Mouse (Mus musculus): ENCODE data around the gene Trmt5.
A peak's percentile ranks its signal among the peaks of the same experiment; 100 is the strongest.

The Trmt5 gene

DNA sequence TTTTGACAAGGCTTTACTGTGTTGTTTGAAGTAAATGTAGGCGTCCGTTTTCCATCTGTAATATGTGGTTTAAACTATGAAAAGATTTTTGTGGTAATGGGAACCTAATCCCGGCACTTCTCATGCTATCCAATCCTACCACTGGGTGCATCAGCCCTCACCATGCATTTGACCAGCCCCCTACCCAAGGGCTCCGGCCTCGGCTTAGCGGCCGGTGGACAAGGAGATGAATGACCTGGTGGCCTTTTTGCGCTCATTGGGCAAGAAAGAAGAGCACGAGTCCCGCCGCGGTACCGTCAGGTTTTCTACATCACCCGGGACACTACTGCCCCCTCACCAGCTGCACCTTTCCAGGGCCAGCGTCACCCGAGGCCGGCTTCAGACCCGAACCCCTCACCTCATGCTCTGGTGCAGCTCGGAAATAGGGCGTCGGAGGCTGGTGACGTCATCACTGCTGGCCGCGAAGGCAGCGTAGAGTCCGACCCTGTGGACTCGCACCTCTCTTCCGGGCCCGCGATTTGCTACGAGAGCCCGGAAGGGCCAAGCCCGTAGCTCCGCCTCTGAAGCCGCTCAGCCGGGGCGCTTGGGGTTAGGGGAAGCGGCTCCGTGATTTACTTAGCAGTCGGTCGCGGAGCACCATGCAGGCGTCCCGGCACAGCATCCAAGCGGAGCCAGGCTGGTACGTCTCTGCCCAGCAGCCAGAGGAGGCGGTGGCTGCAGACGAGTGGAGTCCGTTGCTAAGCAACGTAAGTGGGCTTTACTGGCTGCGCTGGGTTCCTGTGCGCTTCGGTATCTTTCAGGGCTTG, at the start of gene Trmt5, which contains the start of gene Slc38a6:
Gene Trmt5, minus strand, starts transcription at position 424 of the 806 bp plus-strand sequence.
Gene Slc38a6, plus strand, starts transcription at position 493 of the 806 bp plus-strand sequence.
- peak; percentile 87 for DNase-seq (ENCODE audit: low read depth, low spot score)

DNA sequence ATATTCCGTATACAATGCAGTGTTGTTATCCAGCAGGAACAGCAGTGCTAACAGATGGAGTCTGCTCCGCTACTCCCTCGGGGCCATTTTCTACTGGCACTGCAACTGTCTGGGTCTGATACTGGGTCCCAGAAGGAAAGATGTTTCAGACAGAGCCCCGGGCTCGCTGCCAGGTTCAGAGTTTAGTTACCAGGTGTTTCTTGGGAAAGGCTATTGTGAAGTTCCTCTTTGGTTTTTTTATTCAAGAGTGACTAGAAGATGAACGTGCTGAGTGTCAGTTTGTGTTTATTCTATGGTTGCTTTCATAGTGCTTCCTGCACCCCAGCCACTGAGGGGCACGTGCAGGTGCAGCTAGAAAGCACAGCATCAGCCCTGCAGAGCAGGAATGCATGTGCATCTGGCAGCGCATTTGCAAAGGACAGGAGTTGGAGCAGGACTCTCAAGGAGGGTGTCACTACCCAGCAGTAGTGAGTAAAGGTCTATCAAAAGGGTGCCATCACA, 47.6 kb upstream of the Trmt5 start:
- DNase-seq (ENCODE audit: low read depth, low spot score): no peak

- DNase-seq (ENCODE audit: low read depth, low spot score): no peak
Observed at GRCm38 (mm10) chr12:73332701-73333100, 46.2 kb upstream of the Trmt5 start.

GRCm38 (mm10) chr12:73330236-73330635, 43.7 kb upstream of the Trmt5 start:
- no peak for DNase-seq (ENCODE audit: low read depth, low spot score)

DNA sequence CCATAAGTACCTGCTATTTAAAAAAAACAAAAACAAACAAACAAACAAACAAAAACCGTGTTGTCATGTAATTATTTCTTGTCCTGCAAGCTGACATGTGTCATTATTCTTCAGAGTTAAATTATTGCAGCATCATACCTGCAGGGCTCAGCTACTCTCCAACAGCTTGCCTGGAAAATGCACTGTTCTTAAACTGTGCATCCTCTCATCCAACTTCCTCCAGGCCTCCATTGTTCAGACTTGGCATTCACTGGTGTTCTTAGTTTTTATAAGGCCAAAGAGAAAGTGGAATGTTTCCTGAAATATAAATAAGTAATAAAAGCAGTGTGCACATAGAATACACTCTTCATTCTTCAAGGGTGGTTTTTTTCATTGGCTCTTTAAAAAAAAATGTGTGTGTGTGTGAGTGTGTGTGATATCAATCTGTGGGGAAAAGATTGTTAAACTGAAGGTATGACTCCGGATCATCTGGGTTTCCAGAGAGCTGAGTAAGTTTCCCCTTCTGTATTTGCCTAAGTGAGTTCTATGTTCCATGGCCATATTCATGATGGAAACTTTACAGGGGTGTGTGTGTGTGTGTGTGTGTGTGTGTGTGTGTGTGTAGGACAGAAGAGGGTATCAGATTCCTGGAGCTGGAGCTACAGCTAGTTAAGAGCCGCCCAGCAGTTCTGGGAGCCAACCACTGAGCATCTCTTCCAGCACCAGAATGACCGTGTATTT, 42.1 kb upstream of the Trmt5 start:
- no peak for DNase-seq (ENCODE audit: low read depth, low spot score)

GRCm38 (mm10) chr12:73327381-73327780, 40.9 kb upstream of the Trmt5 start:
- no peak for DNase-seq (ENCODE audit: low read depth, low spot score)

DNA sequence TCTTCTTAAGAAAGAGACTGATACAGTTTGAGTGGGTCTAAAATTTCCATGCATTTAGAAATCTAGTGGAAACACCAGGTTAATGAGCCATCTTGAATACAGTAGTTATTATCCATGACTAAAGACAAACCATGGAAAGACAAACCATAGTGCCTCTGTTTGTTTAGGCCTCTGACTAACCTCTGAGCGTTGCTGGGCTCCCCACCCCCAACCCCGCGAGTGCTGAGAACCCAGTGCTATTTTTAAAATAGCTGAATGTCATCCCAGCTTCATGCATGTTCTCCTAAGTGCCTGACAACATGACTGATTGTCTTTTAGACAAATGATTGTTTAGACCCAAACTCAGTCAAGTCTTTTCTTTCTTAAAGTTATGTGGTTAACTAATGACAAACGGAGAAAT, 39.1 kb upstream of the Trmt5 start:
- no peak for DNase-seq (ENCODE audit: low read depth, low spot score)

GRCm38 (mm10) chr12:73325181-73325580, 38.7 kb upstream of the Trmt5 start:
- DNase-seq (ENCODE audit: low read depth, low spot score): no peak

DNA sequence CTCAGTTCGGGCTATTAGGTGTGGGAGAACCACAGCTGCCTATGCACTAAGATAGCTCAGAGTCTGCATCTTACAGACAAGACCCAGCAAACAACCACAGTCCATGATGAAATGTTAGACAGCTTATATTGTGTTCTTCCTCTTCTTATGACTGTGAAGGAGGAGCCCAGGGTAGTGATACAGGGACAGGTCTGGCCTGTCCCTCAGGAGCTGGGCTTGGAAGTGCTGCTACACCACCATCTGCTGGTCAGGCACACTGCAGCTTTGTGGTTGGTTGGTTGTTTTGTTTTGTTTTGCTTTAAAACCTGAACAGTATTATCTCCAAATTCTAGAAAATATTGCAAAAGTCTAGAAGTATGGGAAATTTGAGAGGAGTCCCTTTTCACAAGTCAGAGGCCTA, 38.2 kb upstream of the Trmt5 start:
- no peak for DNase-seq (ENCODE audit: low read depth, low spot score)

GRCm38 (mm10) chr12:73324180-73324586, 37.7 kb upstream of the Trmt5 start:
- no peak for DNase-seq (ENCODE audit: low read depth, low spot score)

DNA sequence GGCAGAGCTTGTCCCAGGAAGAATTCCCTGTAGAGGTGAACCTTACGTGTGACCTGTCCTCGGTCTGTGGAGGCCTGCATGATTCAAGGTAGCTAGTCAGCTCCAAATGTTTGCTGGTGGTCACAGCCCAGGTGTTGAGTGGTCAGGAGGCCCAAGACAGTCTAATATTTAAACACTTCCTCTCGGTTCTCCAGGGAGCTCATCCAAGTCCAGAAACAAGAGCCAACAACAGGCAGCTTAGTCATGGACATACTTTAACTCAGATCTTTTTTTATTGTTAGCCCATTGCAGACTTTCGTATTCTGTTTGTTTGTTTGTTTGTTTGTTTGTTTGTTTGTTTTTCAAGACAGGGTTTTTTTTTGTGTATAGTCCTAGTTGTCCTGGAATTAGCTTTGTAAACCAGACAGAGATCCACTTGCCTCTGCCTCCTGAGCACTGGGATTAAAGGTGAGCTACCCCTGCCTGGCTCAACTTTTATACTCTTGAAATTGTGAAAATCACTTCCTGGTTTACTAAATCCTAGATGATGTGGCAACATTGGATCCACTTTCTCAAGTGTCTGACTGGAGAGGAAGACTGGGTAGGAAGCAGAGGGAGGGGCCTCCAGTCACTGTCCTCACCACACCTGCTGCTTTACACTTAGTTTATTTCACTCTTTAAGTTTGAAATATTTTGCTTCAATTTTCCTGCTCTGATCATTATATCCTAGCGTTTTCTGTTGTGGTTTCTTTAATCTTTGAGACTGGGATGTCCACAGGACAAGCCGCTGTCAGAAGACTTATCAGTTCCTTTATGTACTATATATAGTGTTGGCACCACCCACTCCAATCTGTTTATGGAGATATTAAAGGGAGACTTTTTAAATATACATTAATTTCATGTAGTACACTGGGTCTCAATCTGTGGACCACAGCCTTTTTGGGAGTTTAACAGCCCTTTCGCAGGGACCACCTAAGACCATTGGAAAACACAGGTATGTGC, 31.5 kb upstream of the Trmt5 start:
- no peak for DNase-seq (ENCODE audit: low read depth, low spot score)

- DNase-seq (ENCODE audit: low read depth, low spot score): no peak
Observed at GRCm38 (mm10) chr12:73308711-73309110, 22.2 kb upstream of the Trmt5 start.

- DNase-seq (ENCODE audit: low read depth, low spot score): no peak
Observed at GRCm38 (mm10) chr12:73307750-73308149, 21.2 kb upstream of the Trmt5 start.

DNA sequence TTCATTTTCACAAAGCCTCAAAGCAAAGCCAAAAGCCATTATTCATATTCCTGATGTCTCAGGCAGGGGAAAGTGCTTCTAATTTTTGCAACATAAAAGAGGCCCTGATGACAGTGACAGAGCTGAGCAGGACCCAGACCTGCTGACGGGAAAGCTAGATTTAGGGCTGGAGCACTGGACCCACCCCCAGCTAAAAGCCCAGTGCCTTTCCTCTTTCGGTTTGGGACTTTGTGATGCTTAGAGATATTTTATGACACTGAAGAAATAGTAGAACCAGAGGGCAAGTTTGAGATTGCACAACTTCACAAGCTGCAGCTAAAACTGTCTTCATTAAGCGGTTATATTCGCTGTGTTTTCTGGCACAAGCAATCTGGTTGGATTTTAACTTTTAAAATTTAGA, 18.1 kb upstream of the Trmt5 start:
- no peak for DNase-seq (ENCODE audit: low read depth, low spot score)

- DNase-seq (ENCODE audit: low read depth, low spot score): no peak
Observed at GRCm38 (mm10) chr12:73300531-73300930, 14.0 kb upstream of the Trmt5 start.

DNA sequence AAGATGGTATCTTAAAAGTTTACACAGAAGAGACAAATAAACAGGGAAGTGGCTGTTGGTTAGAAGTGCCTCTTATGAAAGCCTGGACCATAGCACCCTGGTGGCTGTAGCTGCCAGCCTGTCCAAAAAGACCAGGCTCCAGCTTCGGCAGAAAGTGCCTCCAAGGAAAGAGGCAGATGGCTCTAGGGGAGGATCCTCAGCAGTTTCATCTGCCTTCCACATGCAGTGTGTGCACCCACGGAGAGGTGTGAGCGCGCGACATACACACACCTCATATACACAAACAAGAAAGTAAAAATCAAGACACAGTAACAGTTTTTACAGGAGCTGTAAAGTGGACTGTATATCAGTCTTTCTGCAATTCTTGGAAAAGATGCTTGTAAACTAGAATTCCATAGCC, 12.1 kb upstream of the Trmt5 start:
- DNase-seq (ENCODE audit: low read depth, low spot score): no peak

DNA sequence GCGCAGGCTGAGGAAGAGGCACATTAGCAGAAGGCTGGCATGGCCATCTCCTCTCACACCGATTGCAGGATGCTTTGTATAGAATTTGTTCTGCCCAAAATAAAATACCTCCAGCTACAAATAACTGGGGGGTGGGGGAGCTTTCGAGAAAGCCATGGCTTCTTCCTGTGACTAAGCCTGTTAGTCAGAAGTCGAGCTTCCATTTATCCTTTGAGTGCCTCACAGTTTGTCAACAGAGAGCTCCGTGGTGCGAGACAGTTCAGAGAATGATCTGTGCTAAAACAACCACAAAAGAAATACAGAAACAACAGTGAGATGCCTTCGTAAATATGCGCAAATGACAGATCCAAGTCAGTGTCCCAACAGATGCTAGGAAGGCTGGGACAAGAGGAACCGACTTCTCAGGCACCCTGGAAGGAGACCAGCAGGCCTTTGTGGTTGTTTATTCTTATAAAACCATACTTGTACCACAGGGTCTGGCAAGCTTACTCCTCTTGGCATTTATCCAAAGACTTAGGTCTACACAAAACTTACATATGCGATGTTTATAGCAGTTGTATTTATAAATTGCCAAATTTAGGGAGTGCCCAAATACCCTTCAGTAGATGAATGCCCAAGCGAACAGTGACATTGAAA, 9.1 kb upstream of the Trmt5 start:
- no peak for DNase-seq (ENCODE audit: low read depth, low spot score)

DNA sequence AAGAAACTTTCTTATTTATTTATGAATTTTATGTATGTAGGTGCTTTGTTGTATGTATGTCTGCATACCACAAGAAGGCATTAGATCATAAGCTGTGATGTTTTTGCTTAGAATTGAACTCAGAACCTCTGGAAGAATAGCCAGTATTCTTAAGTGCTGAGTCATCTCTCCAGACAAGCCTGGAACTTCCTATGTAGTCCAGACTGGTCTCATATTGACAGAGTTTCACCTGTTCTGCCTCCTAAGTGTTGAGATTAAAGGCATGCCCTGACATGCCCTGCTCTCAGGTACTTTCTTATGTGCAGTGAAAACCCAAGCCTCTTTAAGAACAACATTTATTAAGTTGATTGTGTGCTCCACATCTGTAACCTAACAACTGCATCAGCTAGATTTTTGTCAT, 8.4 kb upstream of the Trmt5 start:
- no peak for DNase-seq (ENCODE audit: low read depth, low spot score)

DNA sequence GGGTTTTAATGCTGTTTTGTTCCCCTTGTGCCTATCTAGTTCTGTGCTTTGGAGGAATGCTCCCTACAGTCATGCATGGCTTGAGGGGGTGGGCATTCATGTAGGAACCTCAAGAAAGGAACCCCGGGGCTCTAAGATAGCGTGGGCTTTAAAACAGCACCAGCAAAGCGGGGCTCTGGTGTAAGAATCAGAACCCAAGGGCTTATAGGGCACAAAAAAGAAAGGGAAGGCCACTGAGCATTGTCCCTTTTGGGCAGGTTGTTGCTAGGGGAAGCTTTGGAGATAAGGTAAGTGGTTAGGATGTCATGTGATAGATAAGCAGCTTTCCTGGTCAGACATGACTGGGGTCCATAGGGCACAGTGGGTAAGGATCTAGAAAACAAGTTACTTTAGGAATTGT, 2.1 kb upstream of the Trmt5 start:
- DNase-seq (ENCODE audit: low read depth, low spot score): no peak

- no peak for DNase-seq (ENCODE audit: low read depth, low spot score)
Observed at GRCm38 (mm10) chr12:73287609-73288008, 1.1 kb upstream of the Trmt5 start.

DNA sequence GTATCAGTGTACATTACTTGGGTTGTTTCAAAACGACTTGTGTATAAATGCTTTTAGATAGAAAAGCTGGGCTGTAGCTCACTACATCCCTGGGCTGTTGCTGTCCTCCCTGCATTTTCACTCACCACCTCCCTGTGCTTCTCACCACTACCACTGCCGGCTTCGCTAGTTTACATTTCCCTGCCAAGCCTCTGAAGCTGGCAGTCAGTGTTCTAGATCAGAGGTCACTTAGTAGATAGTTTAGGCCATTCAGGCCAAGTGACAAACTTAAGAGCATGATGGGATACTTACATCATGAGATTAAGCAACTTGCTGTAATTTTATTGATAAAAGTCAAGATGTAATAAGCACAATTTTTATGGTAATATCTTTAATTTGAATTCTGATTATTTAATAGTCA, 11.6 kb downstream of the Trmt5 start:
- no peak for DNase-seq (ENCODE audit: low read depth, low spot score)
